Mouse (Mus musculus) forebrain, embryonic 15.5 days (tissue): ENCODE measurements around the gene Fibin. TPM values are rescaled to one million over a fixed set of nuclear protein-coding genes. Genes with fewer than 3 reads are reported as not detected.

Experiments used
- ATAC-seq: fragments of 200-750 bp; cut with Nextera tagmentation; replicated peaks from 2 replicates; pipeline ENCODE4 v1.8.0; 2017; ENCODE audit warnings: mild to moderate bottlenecking, moderate TSS enrichment, moderate library complexity
- H3K27ac ChIP-seq: fragments of 300-500 bp; sonication (generic); replicated peaks from 2 replicates; pipeline ENCODE4 v1.5.1; 2015; ENCODE audit warnings: mild to moderate bottlenecking, inconsistent platforms
- H3K27me3 ChIP-seq: fragments of 300-500 bp; sonication (generic); 2 replicates; pipeline ENCODE4 v1.6.1; 2015; ENCODE audit warnings: inconsistent platforms
- H3K36me3 ChIP-seq: fragments of 300-500 bp; sonication (generic); 2 replicates; pipeline ENCODE4 v1.6.1; 2015; ENCODE audit warnings: mild to moderate bottlenecking, inconsistent platforms
- H3K4me1 ChIP-seq: fragments of 300-500 bp; sonication (generic); 2 replicates; pipeline ENCODE4 v1.6.1; 2015; ENCODE audit warnings: inconsistent platforms
- H3K4me2 ChIP-seq: fragments of 300-500 bp; sonication (generic); replicated peaks from 2 replicates; pipeline ENCODE4 v1.6.1; 2015; ENCODE audit warnings: mild to moderate bottlenecking, inconsistent platforms
- H3K4me3 ChIP-seq: fragments of 300-500 bp; sonication (generic); 2 replicates; pipeline ENCODE4 v1.5.1; 2015; ENCODE audit warnings: mild to moderate bottlenecking, inconsistent platforms
- H3K9ac ChIP-seq: fragments of 300-500 bp; sonication (generic); replicated peaks from 2 replicates; pipeline ENCODE4 v1.6.1; 2015; ENCODE audit warnings: mild to moderate bottlenecking, inconsistent platforms
- H3K9me3 ChIP-seq: fragments of 300-500 bp; sonication (generic); 2 replicates; pipeline ENCODE4 v1.6.1; 2016; ENCODE audit warnings: inconsistent platforms
- WGBS: fragments of 180-500 bp; shearing (Covaris S2); methylation state at CpG from one replicate; pipeline ENCODE4 v1.1.7; 2015; ENCODE audit warnings: mixed read lengths; 5-methylcytosine and 5-hydroxymethylcytosine counted together
- polyA plus RNA-seq: library from polyadenylated mRNA; unstranded; fragments of >200 nt; fragmentation: Nextera tagmentation; extraction: Ambion mirVana; gene quantifications from 2 replicates; pipeline ENCODE4 v1.2.1, GENCODE M21; 2015

Gene Fibin
- polyA plus RNA-seq, result 1.9 TPM in 2 replicates

DNA sequence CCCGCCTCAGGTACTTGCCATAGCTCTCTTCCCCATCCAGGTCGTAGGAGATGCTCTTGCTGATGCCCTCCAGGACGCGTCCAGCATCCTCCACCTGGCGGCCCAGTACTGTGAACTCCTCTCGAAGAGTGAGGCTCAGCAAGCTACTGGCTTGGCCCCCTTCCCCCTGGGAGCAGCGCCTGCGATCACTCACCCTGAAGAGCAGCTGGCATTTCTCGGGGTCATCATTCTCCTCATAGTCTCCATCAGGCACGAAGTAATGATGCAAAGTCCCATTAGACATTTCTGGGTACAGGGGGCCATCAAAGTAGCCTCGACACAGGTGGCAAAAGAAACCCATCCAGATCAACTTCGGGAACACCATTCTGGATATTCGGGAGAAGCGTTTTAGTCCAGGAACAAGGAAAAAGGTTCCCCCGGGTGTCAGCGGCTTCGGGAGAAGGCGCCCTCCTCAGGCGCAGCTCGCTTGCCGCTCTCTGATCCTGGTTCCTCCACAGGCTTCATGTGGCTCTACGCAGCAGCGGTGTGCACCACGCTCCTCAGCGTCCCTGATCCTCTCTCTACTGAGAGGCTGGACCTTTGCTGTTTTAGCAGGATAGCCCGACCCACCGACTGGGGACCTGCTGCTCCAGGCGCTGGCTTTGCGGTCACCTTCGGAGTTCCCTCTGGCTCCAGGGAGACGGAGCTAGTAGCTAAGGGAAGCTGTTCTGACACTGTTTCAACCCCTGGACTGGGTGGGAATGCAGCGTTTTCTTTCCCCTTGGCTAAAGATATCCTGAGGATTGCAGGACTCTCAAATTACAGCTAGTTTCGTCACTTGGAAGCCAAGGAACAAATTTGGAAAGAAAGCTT, at the start of gene Fibin:
Gene Fibin (minus strand): TSS at position 752 of the 852 bp plus-strand sequence.
- no peaks in the 10 kb centered on the region for H3K9me3 ChIP-seq
- H3K36me3 ChIP-seq, result no peaks in the 10 kb centered on the region
- no peak within 1 kb of the TSS for H3K27ac ChIP-seq
- WGBS, result 3% methylated on average over 33 of the region's 33 CpGs
- peak; percentile 90 for ATAC-seq
- H3K4me3 ChIP-seq, result peak within 1 kb of the TSS; percentile 46
- peak within 1 kb of the TSS; percentile 79 for H3K4me2 ChIP-seq
- H3K27me3 ChIP-seq, result no peaks in the 10 kb centered on the region
- H3K9ac ChIP-seq, result peak within 1 kb of the TSS; percentile 50
- H3K4me1 ChIP-seq, result peaks cover 9% of the 10 kb centered on the region; the same call in 1 of the 2 replicates

DNA sequence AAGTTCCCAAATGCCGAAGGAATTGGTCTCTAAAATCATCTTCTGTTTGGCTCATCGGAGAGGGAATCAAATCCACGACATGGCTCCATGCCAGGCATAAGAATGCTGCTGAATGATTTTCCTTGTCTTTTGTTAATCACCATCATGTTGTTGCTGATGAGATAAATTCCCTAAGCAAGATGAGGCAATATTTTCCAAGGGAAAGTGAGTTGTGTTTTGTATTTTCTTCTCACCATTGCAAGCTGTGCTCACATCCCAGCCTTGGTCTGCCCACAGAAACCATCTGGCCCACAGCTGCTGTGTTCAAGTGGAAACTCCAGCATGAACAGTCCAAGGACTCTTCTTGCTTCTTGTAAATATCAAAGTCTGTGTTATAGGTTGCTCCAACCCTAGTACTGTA, 48.4 kb upstream of the Fibin start:
- ATAC-seq, result no peak
- no peak overlapping the region for H3K27ac ChIP-seq
- no peak overlapping the region for H3K4me3 ChIP-seq
- WGBS, result 83% methylated on average over 3 of the region's 3 CpGs
- H3K36me3 ChIP-seq, result no peaks in the 10 kb centered on the region
- H3K4me2 ChIP-seq, result no peak overlapping the region
- H3K27me3 ChIP-seq, result no peaks in the 10 kb centered on the region
- H3K4me1 ChIP-seq, result no peaks in the 10 kb centered on the region
- H3K9me3 ChIP-seq, result no peaks in the 10 kb centered on the region
- no peak overlapping the region for H3K9ac ChIP-seq

- no peaks in the 10 kb centered on the region for H3K27me3 ChIP-seq
- no peak overlapping the region for H3K4me2 ChIP-seq
- no peak for ATAC-seq
- H3K27ac ChIP-seq, result no peak overlapping the region
- no peak overlapping the region for H3K4me3 ChIP-seq
- no peaks in the 10 kb centered on the region for H3K4me1 ChIP-seq
- no peaks in the 10 kb centered on the region for H3K9me3 ChIP-seq
- no peak overlapping the region for H3K9ac ChIP-seq
- no peaks in the 10 kb centered on the region for H3K36me3 ChIP-seq
Observed at GRCm38 (mm10) chr2:110408757-110409156, 45.8 kb upstream of the Fibin start.

DNA sequence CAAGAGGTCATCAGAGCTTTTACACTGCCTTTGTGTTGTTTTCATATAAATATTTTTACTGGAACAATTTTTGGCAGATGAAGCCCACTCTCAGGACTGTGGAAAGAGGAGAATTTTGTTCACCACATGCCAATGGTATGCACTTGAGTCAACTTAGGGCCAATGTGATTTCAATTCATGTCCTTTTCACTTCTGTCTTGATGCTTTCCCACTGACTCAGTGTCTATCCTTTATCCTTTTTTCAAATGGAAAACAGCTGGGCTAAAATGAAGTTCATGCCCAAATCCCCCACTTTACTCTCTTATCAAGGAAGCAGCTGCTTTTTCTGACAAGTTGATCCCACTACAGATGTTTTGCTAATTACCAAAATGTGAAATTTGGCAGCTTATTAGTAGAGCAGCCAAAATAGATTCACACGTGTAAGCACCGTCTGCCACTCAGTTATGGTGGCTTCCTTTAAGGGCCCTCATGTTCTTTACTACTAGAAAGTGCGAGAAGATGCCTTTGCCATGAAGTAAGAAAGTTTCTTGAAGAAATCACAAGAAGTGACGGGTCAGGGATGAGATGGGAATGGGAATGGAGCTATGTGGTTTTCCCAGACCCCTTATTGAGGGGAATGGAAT, 29.8 kb upstream of the Fibin start:
- H3K27me3 ChIP-seq, result no peaks in the 10 kb centered on the region
- no peak overlapping the region for H3K27ac ChIP-seq
- 74% methylated on average over 4 of the region's 4 CpGs for WGBS
- no peak for ATAC-seq
- no peaks in the 10 kb centered on the region for H3K4me1 ChIP-seq
- no peak overlapping the region for H3K4me2 ChIP-seq
- H3K9me3 ChIP-seq, result no peaks in the 10 kb centered on the region
- no peak overlapping the region for H3K9ac ChIP-seq
- no peak overlapping the region for H3K4me3 ChIP-seq
- no peaks in the 10 kb centered on the region for H3K36me3 ChIP-seq

DNA sequence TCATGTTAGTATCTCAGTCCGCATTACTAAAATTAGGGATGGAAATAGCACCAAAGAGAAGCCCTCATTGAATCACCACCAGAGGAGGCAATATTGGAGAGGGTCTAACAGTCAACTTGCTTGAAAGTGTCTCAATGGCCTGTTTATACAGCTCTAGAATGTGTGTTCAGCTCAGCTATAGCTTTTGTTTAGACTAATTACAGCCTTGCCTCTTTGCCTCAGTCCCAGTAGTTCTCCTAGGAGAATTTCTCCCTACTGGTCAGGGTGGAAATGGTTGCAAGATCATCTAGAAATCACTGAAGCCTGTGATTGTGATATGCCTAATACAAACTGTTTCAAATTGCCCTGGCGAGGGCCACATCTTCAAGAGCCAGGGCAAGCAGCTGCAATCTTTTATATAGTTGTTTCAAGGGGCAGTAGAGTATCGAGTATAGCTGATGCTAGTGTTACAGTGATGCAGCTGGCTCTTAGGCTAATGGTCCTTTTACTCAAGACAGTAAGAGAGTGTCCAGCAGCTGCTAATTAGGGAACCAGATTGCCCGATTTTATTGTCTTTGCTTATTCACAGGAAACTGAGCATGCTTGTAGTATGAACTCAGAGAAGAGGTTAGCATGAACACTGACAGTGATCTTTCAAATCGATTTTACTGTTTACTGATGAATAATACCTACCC, 27.9 kb upstream of the Fibin start:
- ATAC-seq, result peak; percentile 73
- 43% methylated on average over 5 of the region's 5 CpGs for WGBS
- H3K9me3 ChIP-seq, result no peaks in the 10 kb centered on the region

GRCm38 (mm10) chr2:110379811-110380210, 16.8 kb upstream of the Fibin start:
- Histone ChIP-seq H3K27me3 (no peaks in the 10 kb centered on the region), H3K36me3 (no peaks in the 10 kb centered on the region), H3K4me1 (no peaks in the 10 kb centered on the region), H3K27ac (no peak overlapping the region), H3K4me3 (no peak overlapping the region), H3K9ac (no peak overlapping the region), H3K4me2 (no peak overlapping the region), H3K9me3 (no peaks in the 10 kb centered on the region)
- 88% methylated on average over 2 of the region's 2 CpGs for WGBS
- no peak for ATAC-seq

More for the DNA sequence above, 27.9 kb upstream of the Fibin start:
- no peaks in the 10 kb centered on the region for H3K27me3 ChIP-seq
- H3K36me3 ChIP-seq, result no peaks in the 10 kb centered on the region
- no peak overlapping the region for H3K27ac ChIP-seq
- no peaks in the 10 kb centered on the region for H3K4me1 ChIP-seq
- no peak overlapping the region for H3K4me3 ChIP-seq
- no peak overlapping the region for H3K4me2 ChIP-seq
- H3K9ac ChIP-seq, result no peak overlapping the region

DNA sequence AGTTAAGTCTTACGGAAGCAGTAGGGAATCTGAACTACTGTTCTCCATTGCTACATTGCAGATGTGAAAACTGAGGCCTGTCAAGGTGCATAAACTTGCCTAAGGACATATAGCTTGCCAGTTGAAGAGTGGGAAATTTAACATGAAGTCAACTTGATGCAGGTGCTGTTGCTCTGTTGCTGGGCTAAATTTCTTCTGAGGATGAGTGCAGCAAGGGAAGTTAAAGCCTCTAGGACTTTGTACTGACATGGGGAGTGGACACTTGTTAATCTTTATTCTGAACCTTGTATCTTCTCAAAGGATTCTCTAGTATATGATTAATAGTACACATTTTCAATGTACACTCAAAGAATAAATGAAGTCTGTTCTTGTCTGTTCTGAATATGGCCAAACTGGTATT, 13.7 kb upstream of the Fibin start:
- H3K9ac ChIP-seq, result no peak overlapping the region
- H3K4me3 ChIP-seq, result no peak overlapping the region
- H3K27me3 ChIP-seq, result no peaks in the 10 kb centered on the region
- H3K4me2 ChIP-seq, result no peak overlapping the region
- H3K4me1 ChIP-seq, result peaks cover 3% of the 10 kb centered on the region; the same call in 1 of the 2 replicates
- no peaks in the 10 kb centered on the region for H3K9me3 ChIP-seq
- ATAC-seq, result no peak
- no peaks in the 10 kb centered on the region for H3K36me3 ChIP-seq
- WGBS, result 84% methylated on average over 1 of the region's 1 CpGs
- H3K27ac ChIP-seq, result no peak overlapping the region

GRCm38 (mm10) chr2:110375475-110375874, 12.5 kb upstream of the Fibin start:
- Histone ChIP-seq H3K4me1 (peaks cover 3% of the 10 kb centered on the region; the same call in 1 of the 2 replicates), H3K4me2 (no peak overlapping the region), H3K27ac (no peak overlapping the region), H3K9me3 (no peaks in the 10 kb centered on the region), H3K9ac (no peak overlapping the region), H3K27me3 (no peaks in the 10 kb centered on the region), H3K4me3 (no peak overlapping the region), H3K36me3 (no peaks in the 10 kb centered on the region)
- 95% methylated on average over 1 of the region's 1 CpGs for WGBS
- no peak for ATAC-seq

- no peak overlapping the region for H3K27ac ChIP-seq
- no peaks in the 10 kb centered on the region for H3K9me3 ChIP-seq
- peaks cover 3% of the 10 kb centered on the region; the same call in 1 of the 2 replicates for H3K4me1 ChIP-seq
- no peaks in the 10 kb centered on the region for H3K27me3 ChIP-seq
- no peak overlapping the region for H3K4me3 ChIP-seq
- no peak overlapping the region for H3K9ac ChIP-seq
- H3K4me2 ChIP-seq, result no peak overlapping the region
- 20% methylated on average over 2 of the region's 2 CpGs for WGBS
- no peak for ATAC-seq
- no peaks in the 10 kb centered on the region for H3K36me3 ChIP-seq
Observed at GRCm38 (mm10) chr2:110373186-110373585, 10.2 kb upstream of the Fibin start.

- Histone ChIP-seq H3K4me3 (no peak overlapping the region), H3K4me1 (peaks cover 4% of the 10 kb centered on the region; the same call in 1 of the 2 replicates), H3K36me3 (no peaks in the 10 kb centered on the region), H3K27ac (no peak overlapping the region), H3K9me3 (no peaks in the 10 kb centered on the region), H3K4me2 (no peak overlapping the region), H3K27me3 (no peaks in the 10 kb centered on the region), H3K9ac (no peak overlapping the region)
- ATAC-seq, result no peak
- 59% methylated on average over 1 of the region's 1 CpGs for WGBS
Observed at GRCm38 (mm10) chr2:110367382-110367887, 4.5 kb upstream of the Fibin start.

GRCm38 (mm10) chr2:110365401-110365800, 2.4 kb upstream of the Fibin start:
- ATAC-seq, result no peak
- Histone ChIP-seq H3K27ac (no peak overlapping the region), H3K4me2 (no peak overlapping the region), H3K27me3 (no peaks in the 10 kb centered on the region), H3K4me3 (no peak overlapping the region), H3K9ac (no peak overlapping the region), H3K9me3 (no peaks in the 10 kb centered on the region), H3K36me3 (no peaks in the 10 kb centered on the region), H3K4me1 (peaks cover 9% of the 10 kb centered on the region; the same call in 1 of the 2 replicates)

DNA sequence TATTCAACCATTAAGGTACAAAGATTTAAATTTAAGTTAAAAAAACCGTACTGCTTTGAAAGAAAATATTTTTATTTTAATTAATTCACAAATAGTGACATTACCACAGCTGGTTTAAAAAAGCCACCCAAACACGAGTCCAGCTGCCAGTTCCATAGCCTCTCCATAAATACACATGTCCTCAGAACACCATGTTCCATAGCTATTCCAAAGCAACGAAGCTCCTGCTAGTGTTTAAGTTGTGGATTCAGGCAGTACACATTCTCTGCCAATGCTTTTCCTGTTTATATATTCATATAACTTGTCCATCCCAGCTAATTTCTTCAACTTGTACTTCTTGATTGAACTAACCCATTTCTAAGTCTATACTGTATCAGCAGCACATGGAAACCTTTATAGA, 872 bp upstream of the Fibin start:
- no peak overlapping the region for H3K4me2 ChIP-seq
- H3K27me3 ChIP-seq, result no peaks in the 10 kb centered on the region
- H3K4me1 ChIP-seq, result peaks cover 9% of the 10 kb centered on the region; the same call in 1 of the 2 replicates
- WGBS, result 79% methylated on average over 3 of the region's 3 CpGs
- H3K9me3 ChIP-seq, result no peaks in the 10 kb centered on the region
- no peak overlapping the region for H3K27ac ChIP-seq
- no peak for ATAC-seq
- no peaks in the 10 kb centered on the region for H3K36me3 ChIP-seq
- H3K4me3 ChIP-seq, result no peak overlapping the region
- no peak overlapping the region for H3K9ac ChIP-seq
